Mouse (Mus musculus) T-helper 17 cell (primary cell): ENCODE measurements around the gene Atp6v1g2.

Experiments used
- in situ Hi-C, 2 experiments: fragments of 300-600 bp; cut with MboI, MseI; formaldehyde crosslinking; loops; 1 replicate in 1 of 2; 2 replicates in 1 of 2; pipeline ENCODE4 v1.15.1; 2025; ENCODE audit warnings: high pct_unique_total_duplicates in 2 of 2

Gene Atp6v1g2

DNA sequence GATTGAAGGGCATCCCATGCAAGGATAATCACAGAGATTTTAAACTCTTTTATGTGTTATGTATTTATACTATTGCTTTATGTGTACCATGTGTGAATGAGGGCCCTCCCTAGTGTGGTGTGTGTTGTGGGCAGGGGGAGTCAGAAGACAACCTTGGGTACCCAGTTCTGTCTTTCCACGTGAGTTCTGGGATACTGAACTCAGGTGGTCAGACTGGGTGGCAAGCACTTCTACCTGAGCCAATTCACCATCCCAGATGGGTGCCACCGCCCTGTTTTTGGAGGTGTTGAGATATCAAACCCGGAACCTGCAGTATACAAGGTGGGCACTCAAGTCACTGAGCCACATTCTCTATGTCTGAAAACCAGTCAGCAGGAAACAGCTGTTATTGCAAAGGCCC, 38.8 kb downstream of the Atp6v1g2 start:
- in situ Hi-C loops, result no loop called here

DNA sequence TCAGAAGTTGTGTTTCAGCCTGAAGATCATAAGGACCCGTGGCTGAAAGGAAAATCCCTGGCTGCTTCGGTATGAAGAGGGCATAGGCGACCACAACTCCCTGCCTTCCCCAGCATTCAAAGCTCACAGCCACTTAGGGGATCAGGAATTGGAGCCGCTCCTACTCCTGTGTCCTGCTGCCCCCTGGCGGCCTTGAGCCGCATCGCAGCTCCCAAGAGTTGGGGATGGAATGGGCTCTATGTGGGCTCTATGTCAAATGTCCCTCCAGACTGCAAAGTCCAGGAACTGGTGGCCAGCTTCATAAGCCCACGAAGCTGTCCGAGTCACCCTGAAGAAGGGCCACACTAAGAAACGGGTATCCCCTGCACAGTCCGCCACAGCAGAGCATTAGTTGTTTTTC, 41.3 kb downstream of the Atp6v1g2 start:
- in situ Hi-C loops, result no loop called here

DNA sequence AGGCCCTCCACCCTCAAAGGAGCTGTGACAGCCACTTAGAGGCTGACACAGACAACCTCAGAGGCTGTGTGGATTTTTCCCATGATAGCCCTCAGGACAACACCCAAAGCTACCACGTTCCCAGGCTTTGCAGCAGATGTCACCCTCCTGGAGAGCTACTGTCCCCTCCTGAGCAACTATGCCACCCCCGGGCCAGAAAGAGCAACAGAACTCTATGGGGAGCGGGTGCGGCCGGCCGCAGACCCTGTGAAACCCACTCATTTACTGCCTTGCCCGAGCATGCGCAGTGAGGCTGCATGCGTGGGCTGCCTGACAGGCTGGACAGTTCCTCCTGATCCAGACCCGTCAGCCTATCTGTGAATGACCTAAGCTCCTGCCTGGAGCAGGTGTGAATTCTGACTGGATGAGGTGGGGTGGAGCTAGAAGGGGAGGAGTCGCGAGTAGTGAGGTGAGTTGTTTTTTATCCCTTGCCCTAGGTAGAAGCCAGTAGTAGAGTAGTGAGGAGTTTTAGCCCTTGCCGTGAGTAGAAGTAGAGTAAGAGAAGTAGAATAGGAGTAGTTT, 42.9 kb downstream of the Atp6v1g2 start:
- in situ Hi-C loops, result no loop called here

DNA sequence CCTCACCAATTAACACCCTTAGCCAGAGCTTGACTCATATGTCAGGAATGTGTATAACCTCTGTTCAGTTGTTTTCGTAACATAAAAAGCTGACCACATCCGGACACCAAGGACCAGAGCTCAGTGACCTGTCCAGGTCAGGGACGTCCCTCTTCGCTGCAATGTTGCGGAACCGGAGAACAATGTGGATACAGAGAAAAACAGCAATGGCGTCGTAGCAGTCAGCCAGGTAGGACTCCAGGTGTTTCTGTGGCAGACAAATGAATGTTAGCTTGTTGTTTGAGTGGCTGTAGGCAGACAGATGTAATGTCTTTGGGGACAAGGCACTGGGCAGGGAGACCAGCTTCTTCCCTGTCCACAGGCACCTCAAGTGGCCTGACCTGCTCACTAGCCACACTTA, 44.6 kb downstream of the Atp6v1g2 start:
- in situ Hi-C loops, result no loop called here

DNA sequence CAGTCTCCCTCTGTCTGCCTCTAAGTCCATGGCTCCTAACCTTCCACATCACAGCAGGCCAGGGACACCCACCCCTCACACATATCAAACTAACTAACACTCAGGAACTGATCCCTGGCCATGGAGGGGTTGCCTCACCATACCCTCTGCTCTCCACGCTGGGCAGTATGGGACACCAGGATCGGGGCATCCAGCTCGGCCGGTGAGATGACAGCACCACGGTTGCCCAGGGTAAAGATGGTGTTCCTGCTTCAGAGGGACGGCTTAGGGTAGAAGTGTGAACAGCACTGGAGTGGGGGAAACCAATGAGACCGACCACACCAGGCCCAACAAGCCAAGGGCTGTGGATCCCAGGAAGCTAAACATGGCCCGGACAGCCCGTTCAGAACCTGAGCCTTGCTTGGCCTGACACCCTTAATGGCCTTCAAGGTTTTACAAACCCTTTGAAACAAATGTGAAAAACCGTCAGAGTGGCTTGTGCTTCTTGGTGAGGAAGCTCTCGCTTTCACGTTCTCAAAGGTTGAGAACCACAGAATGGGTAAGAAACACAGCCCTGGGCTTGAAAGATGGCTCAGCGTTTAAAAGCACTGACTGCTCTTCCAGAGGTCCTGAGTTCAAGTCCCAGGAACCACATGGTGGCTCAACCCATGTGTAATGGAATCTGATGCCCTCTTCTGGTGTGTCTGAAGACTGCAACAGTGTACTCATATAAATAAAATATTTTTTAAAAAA, 45.7 kb downstream of the Atp6v1g2 start:
- in situ Hi-C loops, result no loop called here

DNA sequence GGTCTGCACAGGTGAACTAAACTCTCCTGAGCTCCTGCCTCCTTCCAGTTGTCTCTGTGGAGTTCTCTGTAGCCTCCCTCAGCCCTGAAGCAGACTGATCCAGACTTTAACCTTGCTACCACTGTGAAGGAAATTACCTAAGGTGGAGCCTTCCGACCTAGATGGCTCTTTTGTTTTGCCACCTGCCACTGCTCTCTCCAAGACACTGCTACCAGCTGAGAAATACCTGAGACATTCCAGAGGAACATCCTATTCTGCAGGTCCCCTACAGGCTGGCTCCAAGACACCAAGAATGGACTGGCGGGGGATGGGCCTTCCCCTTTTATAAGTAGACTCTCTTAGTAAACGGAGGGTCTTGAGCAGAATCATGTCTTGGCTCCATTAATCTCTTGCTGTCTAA, 46.8 kb downstream of the Atp6v1g2 start:
- in situ Hi-C loops, result loop anchor here in 1 of 2 experiments (10.0 kb wide), 1 partner anchor 1565 kb away; no protein-coding TSS in a partner anchor

DNA sequence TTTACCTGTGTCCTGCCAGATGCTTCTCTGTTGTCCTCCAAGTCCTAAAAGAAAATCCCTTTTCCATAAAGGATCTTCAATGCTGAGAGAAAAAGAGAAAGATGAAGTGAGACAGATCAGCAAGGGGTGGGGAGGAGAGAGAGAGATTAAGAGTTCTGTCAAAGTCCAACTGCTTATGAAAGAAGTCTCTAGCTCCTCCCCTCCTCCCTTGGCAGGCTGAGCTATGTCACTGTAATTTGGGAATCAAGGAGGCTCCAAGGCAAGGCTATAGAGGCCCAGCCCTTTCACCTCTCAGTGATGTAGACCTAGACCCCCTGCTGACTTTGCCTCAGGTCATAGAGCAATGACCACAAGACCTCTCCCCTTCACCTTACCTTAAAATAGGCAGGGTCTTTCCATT, 52.0 kb downstream of the Atp6v1g2 start:
- in situ Hi-C loops, result loop anchor here in 1 of 2 experiments (10.0 kb wide), 1 partner anchor 1559 kb away; no protein-coding TSS in a partner anchor
